Mouse (Mus musculus) heart, adult 18-20 months (tissue): ENCODE results near the gene Ctbp2. TPM values are rescaled to one million over a fixed set of nuclear protein-coding genes. Genes with fewer than 3 reads are reported as not detected.
A peak's percentile ranks its signal among the peaks of the same experiment; 100 is the strongest.

Experiments
- DNase-seq, 2 experiments: peaks; one replicate each; pipeline ENCODE4 v3.0.0; 2021 to 2022; ENCODE audit warnings: mixed read lengths in 1 of 2
- long read RNA-seq, 2 experiments: library from polyadenylated mRNA; stranded (forward); transcript quantifications; one replicate each; pipeline ENCODE4 v2.0.0; 2021
- total RNA-seq, 2 experiments: library from RNA; stranded (reverse); gene quantifications; 2 replicates each; pipeline ENCODE4 v1.2.3; 2021

Gene Ctbp2
- 10 to 100 TPM; 24.4 to 30.6 TPM for total RNA-seq
- long read RNA-seq, experiment 1, partial matches to known transcripts: 1 of 14 reads
- long read RNA-seq, experiment 1, other reads (novel, unspliced or antisense): 9 of 14 reads
- long read RNA-seq, experiment 2, partial matches to known transcripts: 5 of 6 reads
- long read RNA-seq, experiment 2, other reads (novel, unspliced or antisense): 0 of 6 reads

GRCm38 (mm10) chr7:133123999-133124700, at the start of gene Ctbp2:
Ctbp2 (minus strand) TSS chr7:133124354.
- peak; percentile 87 to 89 for DNase-seq

GRCm38 (mm10) chr7:133171403-133172032, 47.4 kb upstream of the Ctbp2 start:
- peak; percentile 59 to 65 for DNase-seq

GRCm38 (mm10) chr7:133168928-133169327, 44.8 kb upstream of the Ctbp2 start:
- DNase-seq: no peak

GRCm38 (mm10) chr7:133167903-133168302, 43.7 kb upstream of the Ctbp2 start:
- DNase-seq: no peak

GRCm38 (mm10) chr7:133164770-133165169, 40.6 kb upstream of the Ctbp2 start:
- DNase-seq: no peak

GRCm38 (mm10) chr7:133163011-133163410, 38.9 kb upstream of the Ctbp2 start:
- peak; percentile 28 to 43 for DNase-seq

GRCm38 (mm10) chr7:133162131-133162530, 38.0 kb upstream of the Ctbp2 start:
- DNase-seq: no peak

GRCm38 (mm10) chr7:133161362-133162080, 37.4 kb upstream of the Ctbp2 start:
- no peak for DNase-seq

- DNase-seq: no peak
Measured at GRCm38 (mm10) chr7:133159519-133159918, 35.4 kb upstream of the Ctbp2 start.

GRCm38 (mm10) chr7:133155621-133156020, 31.5 kb upstream of the Ctbp2 start:
- no peak for DNase-seq

GRCm38 (mm10) chr7:133154846-133155245, 30.7 kb upstream of the Ctbp2 start:
- DNase-seq: no peak

GRCm38 (mm10) chr7:133139689-133140336, 15.7 kb upstream of the Ctbp2 start:
- no peak for DNase-seq

GRCm38 (mm10) chr7:133133552-133133951, 9.4 kb upstream of the Ctbp2 start:
- peak in 1 of 2 experiments; percentile 30 for DNase-seq

- DNase-seq: no peak
Measured at GRCm38 (mm10) chr7:133132702-133133101, 8.5 kb upstream of the Ctbp2 start.

GRCm38 (mm10) chr7:133124701-133125485, 739 bp upstream of the Ctbp2 start:
- DNase-seq: no peak

- DNase-seq: peak; percentile 80 to 83
Measured at GRCm38 (mm10) chr7:133123244-133123998, 733 bp downstream of the Ctbp2 start, which contains the start of gene Fgfr2. Fgfr2 (minus strand) TSS chr7:133123350.

GRCm38 (mm10) chr7:133122379-133123243, 1.5 kb downstream of the Ctbp2 start:
- peak; percentile 70 to 79 for DNase-seq

- peak; percentile 56 to 74 for DNase-seq
Measured at GRCm38 (mm10) chr7:133121661-133122378, 2.3 kb downstream of the Ctbp2 start.
